Mouse (Mus musculus): ENCODE measurements around the gene Rbpj.
A peak's percentile ranks its signal among the peaks of the same experiment; 100 is the strongest.

Rbpj gene

GRCm38 (mm10) chr5:53591683-53592050 lies 125.7 kb downstream of the Rbpj start:
- no peak for DNase-seq (ENCODE audit: low spot score)

- DNase-seq (ENCODE audit: low spot score): no peak
Observed at GRCm38 (mm10) chr5:53593080-53593688, 127.2 kb downstream of the Rbpj start.

- DNase-seq (ENCODE audit: low spot score): no peak
Observed at GRCm38 (mm10) chr5:53594274-53594673, 128.3 kb downstream of the Rbpj start.

GRCm38 (mm10) chr5:53598510-53598909 lies 132.6 kb downstream of the Rbpj start:
- no peak for DNase-seq (ENCODE audit: low spot score)

- DNase-seq (ENCODE audit: low spot score): no peak
Observed at GRCm38 (mm10) chr5:53599116-53599515, 133.2 kb downstream of the Rbpj start.

- no peak for DNase-seq (ENCODE audit: low spot score)
Observed at GRCm38 (mm10) chr5:53602194-53602593, 136.2 kb downstream of the Rbpj start.

- DNase-seq (ENCODE audit: low spot score): no peak
Observed at GRCm38 (mm10) chr5:53605450-53605849, 139.5 kb downstream of the Rbpj start.

GRCm38 (mm10) chr5:53607230-53607996 lies 141.5 kb downstream of the Rbpj start:
- no peak for DNase-seq (ENCODE audit: low spot score)

- DNase-seq (ENCODE audit: low spot score): no peak
Observed at GRCm38 (mm10) chr5:53618844-53619243, 152.9 kb downstream of the Rbpj start.

- no peak for DNase-seq (ENCODE audit: low spot score)
Observed at GRCm38 (mm10) chr5:53632026-53632425, 166.1 kb downstream of the Rbpj start.

GRCm38 (mm10) chr5:53636795-53637194 lies 170.8 kb downstream of the Rbpj start:
- DNase-seq (ENCODE audit: low spot score): no peak

- DNase-seq (ENCODE audit: low spot score): no peak
Observed at GRCm38 (mm10) chr5:53637206-53637605, 171.3 kb downstream of the Rbpj start.

GRCm38 (mm10) chr5:53638647-53639046 lies 172.7 kb downstream of the Rbpj start:
- peak; percentile 11 for DNase-seq (ENCODE audit: low spot score)

- no peak for DNase-seq (ENCODE audit: low spot score)
Observed at GRCm38 (mm10) chr5:53646669-53647068, 180.7 kb downstream of the Rbpj start.

GRCm38 (mm10) chr5:53647358-53647757 lies 181.4 kb downstream of the Rbpj start:
- DNase-seq (ENCODE audit: low spot score): no peak

- DNase-seq (ENCODE audit: low spot score): no peak
Observed at GRCm38 (mm10) chr5:53656596-53656995, 190.6 kb downstream of the Rbpj start.

- peak; percentile 16 for DNase-seq (ENCODE audit: low spot score)
Observed at GRCm38 (mm10) chr5:53657925-53658324, 192.0 kb downstream of the Rbpj start.

- no peak for DNase-seq (ENCODE audit: low spot score)
Observed at GRCm38 (mm10) chr5:53661508-53661907, 195.6 kb downstream of the Rbpj start.

- no peak for DNase-seq (ENCODE audit: low spot score)
Observed at GRCm38 (mm10) chr5:53662413-53662812, 196.5 kb downstream of the Rbpj start.

- no peak for DNase-seq (ENCODE audit: low spot score)
Observed at GRCm38 (mm10) chr5:53663665-53664064, 197.7 kb downstream of the Rbpj start.

GRCm38 (mm10) chr5:53668021-53668420 lies 202.1 kb downstream of the Rbpj start:
- DNase-seq (ENCODE audit: low spot score): no peak

- DNase-seq (ENCODE audit: low spot score): no peak
Observed at GRCm38 (mm10) chr5:53670321-53670938, 204.5 kb downstream of the Rbpj start.

GRCm38 (mm10) chr5:53671507-53671906 lies 205.6 kb downstream of the Rbpj start:
- DNase-seq (ENCODE audit: low spot score): no peak

Measured in ovary, postnatal 14 days (tissue).